Comparison of ENCODE assay signal across 8 mouse cellular contexts in the genomic region with DNA sequence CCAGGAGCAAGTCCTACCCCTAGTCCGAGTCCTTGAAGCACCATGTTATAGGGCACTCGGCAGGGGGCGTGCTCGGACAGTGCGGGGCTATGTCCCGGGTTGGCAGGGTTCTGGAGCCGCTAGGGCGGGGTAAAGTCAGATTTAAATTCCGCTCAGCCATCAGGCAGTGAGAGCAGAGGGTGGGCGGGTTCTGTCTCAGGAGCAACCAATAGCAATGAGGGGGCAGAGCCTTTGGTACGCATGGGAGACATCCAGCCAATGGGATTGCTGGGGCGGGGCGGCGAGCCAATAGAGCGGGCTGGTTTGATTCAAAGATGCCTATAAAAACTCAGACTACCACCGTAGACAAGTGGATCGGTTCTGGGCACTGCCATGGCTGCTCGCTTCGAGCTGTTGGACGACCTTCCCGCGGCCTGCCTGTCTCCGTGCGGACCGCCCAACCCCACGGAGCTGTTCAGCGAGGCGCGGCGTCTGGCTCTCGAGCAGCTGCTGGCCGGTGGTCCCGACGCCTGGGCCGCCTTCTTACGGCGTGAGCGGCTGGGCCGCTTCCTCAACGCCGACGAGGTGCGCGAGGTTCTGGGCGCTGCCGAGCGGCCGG. TPM values are rescaled to one million over a fixed set of nuclear protein-coding genes. Genes with fewer than 3 reads are reported as not detected.
DNase-seq lines count a peak whose midpoint lies in the region; ATAC-seq lines count a peak whose summit lies in the region.

A gene (plus strand): TSS at position 352 of the 598 bp plus-strand sequence.

- DNase-seq in adipocyte (ENCODE audit: low spot score) = peak; percentile 96
- peak; percentile 98 for DNase-seq in embryo, embryonic 10 days (ENCODE audit: low spot score)
- peak; percentile 97 for DNase-seq in gastrocnemius, postnatal 10 days
- DNase-seq in induced T-regulatory cell, adult 2 months (ENCODE audit: low read depth) = peak; percentile 98
- peak; percentile 89 to 96 for DNase-seq in left cerebral cortex, adult 9 months (ENCODE audit: low spot score in 2 of 2)
- DNase-seq in right cerebral cortex, postnatal 14 days = peak; percentile 97
- DNase-seq in urinary bladder, postnatal 36 days (ENCODE audit: low spot score in 2 of 2) = peak; percentile 86 to 94

- ATAC-seq in megakaryocyte progenitor cell, adult 5-6 weeks (replicated peaks; ENCODE audit: poor library complexity) = peak; percentile 86

RNA-seq across cellular contexts. Expression of the gene that starts here (rescaled TPM):
- total RNA-seq in gastrocnemius, postnatal 10 days (2021) = 10 to 100 TPM in 1 of 2 experiments, 1 to 10 TPM in 1; 8.6 to 10.4 TPM
- total RNA-seq in megakaryocyte progenitor cell, adult 5-6 weeks (2015) = 8.9 and 9.3 TPM in 2 replicates
- 5.9 and 7.6 TPM in 2 replicates for total RNA-seq in megakaryocyte progenitor cell, adult 5-6 weeks (2017)

Comparison
In these comparisons a context has a peak if more than half of its experiments do, and no peak if none do; other contexts are left out.
1. Peak in every context shown above with its lines: DNase-seq and ATAC-seq.